Mouse (Mus musculus) bone marrow, adult 2 months (tissue): ENCODE data around the gene Fance. TPM values are rescaled to one million over a fixed set of nuclear protein-coding genes. Genes with fewer than 3 reads are reported as not detected.

Source experiments
- H3K27ac ChIP-seq: fragments of 200-500 bp; 2 replicates; pipeline ENCODE4 v1.5.1; 2012; ENCODE audit warnings: low read depth, mild to moderate bottlenecking, control low read depth, inconsistent platforms, low read length; ENCODE audit not compliant: control insufficient read depth, poor library complexity, insufficient read depth
- H3K4me1 ChIP-seq: fragments of 200-500 bp; 2 replicates; pipeline ENCODE4 v1.6.1; 2011; ENCODE audit warnings: low read length; ENCODE audit not compliant: control insufficient read depth, insufficient read depth
- H3K4me3 ChIP-seq: fragments of 200-500 bp; replicated peaks from 2 replicates; pipeline ENCODE3; 2011; ENCODE audit warnings: mild to moderate bottlenecking, low read depth, low read length, control low read depth; ENCODE audit not compliant: control insufficient read depth
- CTCF ChIP-seq: fragments of 200-500 bp; IDR thresholded peaks from 2 replicates; pipeline ENCODE4 v1.5.1; 2011; ENCODE audit warnings: low read length, control low read depth; ENCODE audit not compliant: control insufficient read depth, insufficient read depth
- POLR2A ChIP-seq: fragments of 200-500 bp; IDR thresholded peaks from 2 replicates; pipeline ENCODE4 v1.6.1; 2011; ENCODE audit warnings: low read depth, mild to moderate bottlenecking, control low read depth, low read length, borderline replicate concordance; ENCODE audit not compliant: control insufficient read depth
- WGBS: fragments of 180-500 bp; shearing (Covaris S2); methylation state at CpG from one replicate; pipeline ENCODE4 v1.1.7; 2018; 5-methylcytosine and 5-hydroxymethylcytosine counted together
- polyA plus RNA-seq: library from polyadenylated mRNA; stranded (reverse); fragments of >200 nt; gene quantifications from 2 replicates; pipeline ENCODE4 v1.2.4, GENCODE M21; 2011; ENCODE audit warnings: low replicate concordance; ENCODE audit not compliant: missing spikeins, insufficient read depth, insufficient read length

Gene Fance
- polyA plus RNA-seq, 1 experiment, result 40.5 TPM

DNA sequence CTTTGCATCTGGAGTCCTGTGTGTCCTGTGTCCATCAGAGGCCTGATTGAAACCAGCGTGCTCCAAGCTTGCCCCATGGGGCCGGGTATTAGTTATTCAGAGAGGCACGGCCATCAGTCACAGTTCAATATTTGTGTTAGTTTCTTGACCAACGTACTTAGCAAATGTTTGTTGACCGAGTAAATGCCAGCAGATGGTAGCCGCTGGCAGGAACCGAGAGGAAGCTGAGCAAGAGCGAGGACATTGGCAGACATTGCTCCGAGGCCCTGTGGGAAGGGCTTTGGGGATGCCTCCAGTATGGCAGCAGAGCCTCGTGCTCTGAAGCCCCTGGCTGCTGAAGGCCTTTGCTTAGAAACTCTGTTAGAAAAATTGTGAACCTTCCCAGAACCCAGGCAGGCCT, 35.6 kb upstream of the Fance start:
- WGBS, result 85% methylated on average over 10 of the region's 10 CpGs
- no peaks in the 10 kb centered on the region; the same call in 1 of the 2 replicates for H3K4me1 ChIP-seq
- no peak overlapping the region for H3K27ac ChIP-seq
- TF ChIP-seq CTCF (no peak), POLR2A (no peak)
- H3K4me3 ChIP-seq, result no peak overlapping the region

DNA sequence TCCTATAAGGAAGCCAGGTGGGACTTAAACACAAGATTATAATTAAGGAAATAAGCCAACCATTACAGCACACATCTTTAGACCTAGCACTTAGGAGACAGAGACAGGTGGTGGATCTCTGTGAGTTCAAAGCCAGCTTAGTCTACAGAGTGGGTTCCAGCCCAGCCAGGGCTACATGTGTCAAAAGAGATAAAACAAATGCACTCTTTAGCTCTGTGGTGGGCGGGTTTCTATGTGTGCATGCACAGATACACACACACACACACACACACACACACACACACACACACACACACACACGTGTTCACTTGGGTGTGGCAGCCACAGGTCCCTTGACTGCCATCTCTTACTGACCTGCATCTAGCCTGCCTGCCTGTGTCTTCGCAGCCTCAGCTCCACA, 35.2 kb upstream of the Fance start:
- no peak overlapping the region for H3K4me3 ChIP-seq
- TF ChIP-seq CTCF (no peak), POLR2A (no peak)
- 64% methylated on average over 3 of the region's 3 CpGs for WGBS
- H3K27ac ChIP-seq, result no peak overlapping the region
- H3K4me1 ChIP-seq, result no peaks in the 10 kb centered on the region; the same call in 1 of the 2 replicates

DNA sequence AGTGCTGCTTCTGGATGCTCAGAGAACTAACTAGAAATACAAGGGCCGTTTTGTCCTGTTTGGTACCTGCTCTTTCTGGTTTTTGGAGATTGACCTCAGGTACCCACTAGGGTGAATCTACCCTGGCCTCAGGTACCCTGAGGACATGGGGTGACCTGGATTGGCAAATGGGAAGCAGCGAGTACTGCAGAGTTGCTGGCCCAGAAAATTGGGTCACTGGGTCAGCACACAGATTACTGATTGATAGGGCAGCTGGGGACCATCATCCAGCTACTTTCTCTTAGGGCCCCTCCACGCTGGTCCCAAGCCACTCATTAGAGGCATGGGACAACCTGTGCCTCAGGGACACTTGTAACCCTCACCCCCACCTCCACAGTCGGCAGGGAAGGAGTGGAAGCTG, 34.1 kb upstream of the Fance start:
- Histone ChIP-seq H3K4me1 (no peaks in the 10 kb centered on the region; the same call in 1 of the 2 replicates), H3K27ac (no peak overlapping the region), H3K4me3 (no peak overlapping the region)
- TF ChIP-seq CTCF (no peak), POLR2A (no peak)
- 67% methylated on average over 4 of the region's 4 CpGs for WGBS

DNA sequence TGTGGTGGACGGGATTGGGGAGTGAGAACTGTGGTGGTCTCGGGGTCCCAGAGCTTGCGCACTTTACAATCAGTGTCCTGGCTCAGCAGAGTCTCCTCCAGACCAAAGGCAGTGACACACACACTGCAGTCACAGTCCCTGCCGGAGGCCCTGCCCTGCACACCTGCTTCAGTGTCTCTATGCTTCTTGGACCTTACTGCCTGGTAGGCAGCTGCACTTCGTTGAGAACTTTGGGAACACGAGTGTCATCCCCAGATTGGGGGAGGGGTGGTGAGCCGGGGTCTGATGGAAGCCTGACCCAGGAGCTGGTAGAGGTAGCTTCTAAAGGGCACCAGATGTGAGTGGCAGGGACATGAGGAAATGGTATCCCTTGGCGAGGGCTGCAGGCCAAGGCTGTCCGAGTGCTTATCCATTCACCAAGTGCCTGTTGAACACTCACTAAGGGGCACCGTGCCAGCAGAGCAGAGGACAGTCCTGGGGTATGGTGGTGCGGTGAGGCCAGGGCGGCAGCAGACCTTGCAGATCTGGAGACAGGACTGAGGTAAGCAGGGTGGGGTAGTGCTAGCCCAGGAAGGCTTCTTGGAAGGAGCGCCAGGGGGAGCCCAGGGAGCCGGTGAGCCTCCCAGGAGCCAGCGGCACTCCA, 33.4 kb upstream of the Fance start:
- no peak overlapping the region for H3K27ac ChIP-seq
- TF ChIP-seq POLR2A, result no peak
- TF ChIP-seq CTCF, result no peak
- no peak overlapping the region for H3K4me3 ChIP-seq
- 82% methylated on average over 15 of the region's 15 CpGs for WGBS
- no peaks in the 10 kb centered on the region for H3K4me1 ChIP-seq

DNA sequence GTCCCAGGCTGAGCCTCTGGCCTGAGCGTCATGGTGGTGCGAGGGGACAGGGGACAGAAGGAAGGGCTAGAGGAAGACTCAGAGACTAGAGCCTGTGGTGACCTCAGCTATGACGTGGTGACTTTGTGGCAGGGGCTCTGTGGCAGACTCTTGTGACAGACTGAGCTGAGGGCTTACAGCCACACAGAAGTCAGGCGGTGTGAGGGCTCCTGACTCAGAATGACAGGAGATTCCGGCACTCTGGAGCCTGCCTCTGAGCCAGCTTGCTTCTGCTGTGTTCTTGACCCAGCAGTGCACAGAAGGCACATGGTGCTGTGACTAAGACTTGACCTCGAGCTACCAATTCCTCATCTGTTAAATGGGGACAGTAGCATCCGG, 32.9 kb upstream of the Fance start:
- WGBS, result 71% methylated on average over 7 of the region's 7 CpGs
- Histone ChIP-seq H3K4me3 (no peak overlapping the region), H3K27ac (no peak overlapping the region), H3K4me1 (no peaks in the 10 kb centered on the region)
- TF ChIP-seq CTCF (no peak), POLR2A (no peak)

DNA sequence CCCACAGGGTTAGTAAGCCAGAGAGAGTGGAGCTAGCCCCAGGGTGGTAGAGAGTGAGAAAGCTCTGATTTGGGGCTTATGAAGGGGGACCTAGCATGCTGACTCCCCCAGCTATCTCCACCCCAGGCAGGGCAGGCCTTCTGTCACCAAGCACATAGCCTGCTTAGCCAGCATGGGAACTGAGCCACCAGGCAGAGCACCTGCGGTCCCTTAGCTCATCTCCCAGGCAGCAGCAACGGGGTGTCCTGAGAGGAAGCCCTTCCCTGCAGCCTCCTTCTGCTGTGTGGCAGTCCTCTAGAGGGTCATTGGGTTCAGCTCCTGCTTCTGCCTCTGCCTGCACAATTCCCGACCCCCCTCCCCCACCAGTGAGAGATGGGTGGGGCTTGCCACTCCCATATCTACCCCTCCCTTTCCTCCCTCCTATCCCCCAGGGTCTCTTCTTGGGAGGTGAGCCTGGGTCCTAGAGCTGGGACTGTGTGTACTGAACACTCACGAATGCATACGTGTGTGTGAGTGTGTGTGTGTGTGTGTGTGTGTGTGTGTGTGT, 32.4 kb upstream of the Fance start:
- no peak for TF ChIP-seq POLR2A
- 64% methylated on average over 5 of the region's 5 CpGs for WGBS
- no peaks in the 10 kb centered on the region for H3K4me1 ChIP-seq
- H3K27ac ChIP-seq, result no peak overlapping the region
- no peak overlapping the region for H3K4me3 ChIP-seq

DNA sequence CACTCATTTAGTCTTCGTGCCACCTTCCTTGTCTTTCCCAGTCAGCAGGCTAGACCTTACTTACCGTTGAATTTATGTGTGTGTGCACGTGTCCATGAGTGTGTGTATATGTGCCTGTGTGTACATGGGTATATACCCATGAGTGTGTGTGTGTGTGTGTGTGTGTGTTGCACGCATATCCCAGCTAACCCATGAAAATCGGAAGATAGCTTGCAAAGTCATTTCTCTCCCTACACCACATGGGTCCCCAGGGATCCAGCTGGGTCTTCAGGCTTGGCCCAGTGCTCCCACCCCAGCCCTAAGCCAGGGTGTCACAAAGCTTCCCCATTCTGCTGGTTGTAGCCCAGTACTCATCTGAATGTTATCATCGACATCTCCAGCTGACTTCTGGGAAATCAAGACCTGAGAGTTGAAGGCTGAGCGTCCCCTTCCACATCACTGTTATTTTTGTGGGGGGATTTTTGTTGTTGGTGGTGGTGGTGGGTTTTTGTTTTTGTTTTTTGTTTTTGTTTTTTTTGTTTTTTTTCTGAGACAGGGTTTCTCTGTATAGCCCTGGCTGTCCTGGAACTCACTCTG, 31.4 kb upstream of the Fance start:
- no peaks in the 10 kb centered on the region for H3K4me1 ChIP-seq
- TF ChIP-seq CTCF (no peak), POLR2A (no peak)

DNA sequence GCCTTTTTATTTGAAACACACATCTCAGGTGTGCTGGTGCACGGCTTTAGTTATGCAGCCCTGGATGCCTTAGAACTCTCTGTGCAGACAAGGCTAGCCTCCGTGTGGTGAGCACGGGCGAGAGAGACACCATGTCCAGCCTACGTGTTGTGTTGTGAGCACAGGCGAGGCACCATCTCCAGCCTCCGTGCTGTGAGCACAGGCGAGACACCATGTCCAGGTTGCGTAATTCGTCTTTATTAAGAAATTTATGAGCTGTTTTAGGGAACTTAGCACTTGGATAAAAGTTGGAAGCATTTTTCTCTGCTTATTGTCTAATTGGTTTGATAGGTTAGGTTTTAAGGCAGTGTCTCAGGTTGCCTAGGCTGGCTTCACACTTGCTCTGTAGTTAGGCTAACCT, 30.1 kb upstream of the Fance start:
- WGBS, result 47% methylated on average over 10 of the region's 10 CpGs
- Histone ChIP-seq H3K4me1 (no peaks in the 10 kb centered on the region), H3K4me3 (no peak overlapping the region), H3K27ac (no peak overlapping the region)
- TF ChIP-seq POLR2A (no peak), CTCF (no peak)

More for the DNA sequence above, 31.4 kb upstream of the Fance start:
- H3K27ac ChIP-seq, result no peak overlapping the region
- WGBS, result 59% methylated on average over 7 of the region's 7 CpGs
- no peak overlapping the region for H3K4me3 ChIP-seq
